Mouse (Mus musculus): ENCODE measurements around the gene Dlx5. TPM values are rescaled to one million over a fixed set of nuclear protein-coding genes. Genes with fewer than 3 reads are reported as not detected.

The Dlx5 gene
- polyA plus RNA-seq, 1 experiment from 2014 or later = 54.9 TPM

GRCm38 (mm10) chr6:6848541-6848940 is 33.3 kb downstream of the Dlx5 start:
- Histone ChIP-seq H3K4me1 (0 out of 2 replicates have a peak, but pooled peaks cover 11% of the 10 kb centered on the region), H3K27ac (no peak overlapping the region), H3K27me3 (peaks cover 77% of the 10 kb centered on the region), H3K9me3 (no peaks in the 10 kb centered on the region), H3K36me3 (no peaks in the 10 kb centered on the region), H3K4me3 (no peak overlapping the region), H3K4me2 (no peak overlapping the region), H3K9ac (no peak overlapping the region)
- ATAC-seq (ENCODE audit: insufficient number of reproducible peaks, insufficient read depth, low FRiP score, low TSS enrichment, low read depth) = no peak
- 34% methylated on average over 4 of the region's 4 CpGs for WGBS

- Histone ChIP-seq H3K36me3 (no peaks in the 10 kb centered on the region), H3K4me1 (no peaks in the 10 kb centered on the region; the same call in 1 of the 2 replicates), H3K27me3 (peaks cover 4% of the 10 kb centered on the region; the same call in 1 of the 2 replicates), H3K4me3 (no peak overlapping the region), H3K9me3 (no peaks in the 10 kb centered on the region), H3K9ac (no peak overlapping the region), H3K4me2 (no peak overlapping the region), H3K27ac (no peak overlapping the region)
- WGBS = 82% methylated on average over 3 of the region's 3 CpGs
- ATAC-seq (ENCODE audit: insufficient number of reproducible peaks, insufficient read depth, low FRiP score, low TSS enrichment, low read depth) = no peak
Observed at GRCm38 (mm10) chr6:6833301-6833700, 48.6 kb downstream of the Dlx5 start.

DNA sequence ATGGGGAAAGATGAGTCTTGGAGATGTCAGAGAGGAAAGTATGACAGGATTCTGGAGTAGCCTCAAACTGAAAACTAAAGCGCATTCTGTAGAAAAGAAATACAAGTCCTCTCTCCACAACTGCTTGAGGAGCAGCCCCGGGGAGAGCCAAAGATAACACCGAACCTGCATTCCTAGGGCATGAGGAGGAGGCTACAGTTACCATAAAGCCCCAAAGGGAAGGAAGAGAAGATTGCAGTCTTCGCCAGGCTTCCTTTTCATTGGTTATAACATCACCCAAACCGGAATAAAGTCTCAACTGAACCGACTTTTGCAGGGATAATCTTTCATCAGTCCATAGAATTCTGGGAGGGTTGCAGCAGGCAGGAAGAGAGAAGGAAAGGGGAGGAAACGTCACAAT is 51.4 kb downstream of the Dlx5 start:
- Histone ChIP-seq H3K27me3 (no peaks in the 10 kb centered on the region), H3K27ac (no peak overlapping the region), H3K36me3 (no peaks in the 10 kb centered on the region), H3K4me2 (no peak overlapping the region), H3K4me3 (no peak overlapping the region), H3K9me3 (no peaks in the 10 kb centered on the region), H3K4me1 (no peaks in the 10 kb centered on the region; the same call in 1 of the 2 replicates), H3K9ac (no peak overlapping the region)
- no peak for ATAC-seq (ENCODE audit: insufficient number of reproducible peaks, insufficient read depth, low FRiP score, low TSS enrichment, low read depth)
- 51% methylated on average over 7 of the region's 7 CpGs for WGBS

Other genes starting within 250 kb of the Dlx5 start
- 4.6 and 5.1 TPM in 2 replicates for gene Dlx6, start 18.8 kb downstream of the Dlx5 start, polyA plus RNA-seq (2015; fragmentation: Nextera tagmentation; extraction: Ambion mirVana)
- gene Sdhaf3, start 73.9 kb upstream of the Dlx5 start, polyA plus RNA-seq (2015; fragmentation: Nextera tagmentation; extraction: Ambion mirVana) = 6.5 and 8.7 TPM in 2 replicates